Mouse (Mus musculus): ENCODE data around the gene Thsd7b.

GRCm38 (mm10) chr1:129759003-129759402 lies 485.9 kb downstream of the Thsd7b start:
- TF ChIP-seq CTCF (IDR thresholded peaks at IDR 0.05; ENCODE audit: low read depth, low read length) (no peak), POLR2A (IDR thresholded peaks at IDR 0.05; ENCODE audit: borderline replicate concordance, low read depth, low read length) (no peak)
